Mouse (Mus musculus) forebrain, postnatal 0 days (tissue): ENCODE measurements around the gene Lyg1. TPM values are rescaled to one million over a fixed set of nuclear protein-coding genes. Genes with fewer than 3 reads are reported as not detected.

ENCODE experiments used
- ATAC-seq: fragments of 200-750 bp; cut with Nextera tagmentation; 2 replicates; pipeline ENCODE4 v1.8.0; 2017; ENCODE audit warnings: mild to moderate bottlenecking, moderate library complexity
- DNase-seq: peaks from one replicate; pipeline ENCODE4 v3.0.0-alpha.2; 2015
- H3K27ac ChIP-seq: fragments of 300-500 bp; sonication (generic); 2 replicates; pipeline ENCODE4 v1.5.1; 2014; ENCODE audit warnings: low read depth, mild to moderate bottlenecking, antibody characterized with exemption, low read length, moderate library complexity, mixed read lengths
- H3K27me3 ChIP-seq: fragments of 300-500 bp; sonication (generic); 2 replicates; pipeline ENCODE4 v1.6.1; 2014; ENCODE audit warnings: mild to moderate bottlenecking, low read length, mixed read lengths; ENCODE audit not compliant: insufficient read depth
- H3K36me3 ChIP-seq: fragments of 300-500 bp; sonication (generic); 2 replicates; pipeline ENCODE4 v1.6.1; 2014; ENCODE audit warnings: mild to moderate bottlenecking, moderate library complexity; ENCODE audit not compliant: insufficient read depth
- H3K4me1 ChIP-seq: fragments of 300-500 bp; sonication (generic); 2 replicates; pipeline ENCODE4 v1.6.1; 2014; ENCODE audit warnings: antibody characterized with exemption; ENCODE audit not compliant: insufficient read depth
- H3K4me2 ChIP-seq: fragments of 300-500 bp; sonication (generic); 2 replicates; pipeline ENCODE4 v1.6.1; 2014; ENCODE audit warnings: low read depth, mild to moderate bottlenecking, moderate library complexity
- H3K4me3 ChIP-seq: fragments of 300-500 bp; sonication (generic); 2 replicates; pipeline ENCODE4 v1.5.1; 2014; ENCODE audit warnings: low read depth, low read length, mixed read lengths
- H3K9ac ChIP-seq: fragments of 300-500 bp; sonication (generic); 2 replicates; pipeline ENCODE4 v1.6.1; 2014; ENCODE audit warnings: mild to moderate bottlenecking
- H3K9me3 ChIP-seq: fragments of 300-500 bp; sonication (generic); 2 replicates; pipeline ENCODE4 v1.6.1; 2016; ENCODE audit warnings: low read length
- CTCF ChIP-seq: sonication (generic); IDR thresholded peaks from 2 replicates; pipeline ENCODE4 v1.5.1; 2016; ENCODE audit warnings: antibody characterized with exemption, control low read depth, low read depth
- WGBS: fragments of 180-500 bp; shearing (Covaris S2); extraction: QIAGEN DNeasy Blood & Tissue Kit; methylation state at CpG from one replicate; pipeline ENCODE4 v1.1.7; 2014; 5-methylcytosine and 5-hydroxymethylcytosine counted together
- polyA plus RNA-seq: library from polyadenylated mRNA; unstranded; fragments of >200 nt; fragmentation: Nextera tagmentation; extraction: Ambion mirVana; gene quantifications from 2 replicates; pipeline ENCODE4 v1.2.1, GENCODE M21; 2015
- total RNA-seq: library from RNA; depleted of rRNA; stranded (reverse); fragments of >200 nt; gene quantifications from 2 replicates; pipeline ENCODE4 v1.2.3, GENCODE M21; 2014

Gene Lyg1
- total and polyA plus RNA-seq, 2 experiments from 2014 or later, result not detected

DNA sequence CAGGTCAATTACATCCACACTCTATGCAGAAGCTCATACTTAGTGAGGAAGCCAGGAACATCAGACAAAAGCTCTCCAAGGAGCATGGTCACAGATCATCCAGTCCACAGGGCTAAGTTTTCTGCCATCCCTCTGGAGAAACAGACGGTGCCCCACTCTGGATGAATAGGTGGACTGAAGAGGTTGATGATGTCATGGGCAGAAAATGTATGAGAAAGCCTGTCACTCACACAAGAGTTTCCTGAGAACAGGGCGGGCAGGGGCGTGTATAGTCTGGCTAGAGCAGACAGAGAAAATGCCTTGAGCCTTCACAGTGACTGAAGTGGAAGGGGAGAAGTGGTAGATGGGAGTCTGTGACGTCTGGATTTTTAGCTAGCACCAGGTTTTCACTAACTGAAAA is 14.0 kb upstream of the Lyg1 start:
- 41% methylated on average over 4 of the region's 4 CpGs for WGBS
- no peaks in the 10 kb centered on the region for H3K27me3 ChIP-seq
- no peak overlapping the region for H3K4me3 ChIP-seq
- no peaks in the 10 kb centered on the region for H3K9me3 ChIP-seq
- ATAC-seq, result no peak
- TF ChIP-seq CTCF, result no peak
- H3K36me3 ChIP-seq, result no peaks in the 10 kb centered on the region
- DNase-seq, result no peak
- H3K4me2 ChIP-seq, result no peak overlapping the region
- H3K27ac ChIP-seq, result no peak overlapping the region
- no peak overlapping the region for H3K9ac ChIP-seq
- no peaks in the 10 kb centered on the region for H3K4me1 ChIP-seq

DNA sequence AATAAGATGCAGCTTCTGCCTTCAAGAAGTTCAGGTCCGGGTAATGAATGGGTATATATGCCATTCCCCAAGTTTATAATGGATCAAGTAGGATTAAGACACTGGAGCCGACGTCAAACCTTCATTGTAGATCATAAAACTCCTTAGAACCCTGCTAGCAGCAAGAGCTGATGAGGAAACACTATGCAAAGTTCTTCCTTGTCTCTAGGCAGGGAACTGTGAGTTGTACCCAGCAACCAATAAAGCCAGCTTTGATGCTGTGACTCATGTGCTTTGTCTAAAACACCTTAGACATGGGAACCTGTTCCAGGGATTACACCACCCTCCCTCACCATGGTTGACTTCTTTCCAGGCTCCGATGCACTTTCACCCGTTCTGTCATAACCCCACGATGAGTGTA is 11.2 kb upstream of the Lyg1 start:
- Histone ChIP-seq H3K27ac (no peak overlapping the region), H3K4me3 (no peak overlapping the region), H3K9ac (no peak overlapping the region), H3K4me2 (no peak overlapping the region), H3K4me1 (no peaks in the 10 kb centered on the region), H3K9me3 (no peaks in the 10 kb centered on the region), H3K27me3 (no peaks in the 10 kb centered on the region), H3K36me3 (no peaks in the 10 kb centered on the region)
- ATAC-seq (no peak), DNase-seq (no peak)
- WGBS, result 91% methylated on average over 6 of the region's 6 CpGs
- TF ChIP-seq CTCF, result no peak

DNA sequence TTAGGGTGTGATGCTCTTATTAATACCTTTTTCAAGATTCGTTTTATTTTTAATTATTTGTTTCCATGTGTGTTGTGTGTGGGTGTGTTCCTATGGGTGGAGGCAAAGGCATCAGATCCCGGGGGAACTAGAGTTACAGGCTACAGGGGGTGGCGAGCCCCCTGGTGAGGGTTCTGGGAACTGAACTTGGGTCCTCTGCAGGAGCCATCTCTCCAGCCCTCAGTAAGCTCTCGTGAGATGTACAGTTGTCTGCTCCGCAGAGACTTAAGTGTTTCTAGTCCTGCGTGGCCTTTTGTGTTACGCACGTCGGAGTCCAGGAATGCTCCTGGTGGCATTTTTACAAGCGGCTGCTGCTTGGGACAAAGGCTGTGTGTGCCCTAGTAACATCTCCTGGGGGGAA is 8.0 kb upstream of the Lyg1 start:
- Histone ChIP-seq H3K36me3 (no peaks in the 10 kb centered on the region), H3K4me3 (no peak overlapping the region), H3K27me3 (no peaks in the 10 kb centered on the region), H3K9me3 (no peaks in the 10 kb centered on the region), H3K4me2 (no peak overlapping the region), H3K27ac (no peak overlapping the region), H3K4me1 (no peaks in the 10 kb centered on the region), H3K9ac (no peak overlapping the region)
- 71% methylated on average over 10 of the region's 10 CpGs for WGBS
- TF ChIP-seq CTCF, result no peak
- DNase-seq (no peak), ATAC-seq (no peak)

DNA sequence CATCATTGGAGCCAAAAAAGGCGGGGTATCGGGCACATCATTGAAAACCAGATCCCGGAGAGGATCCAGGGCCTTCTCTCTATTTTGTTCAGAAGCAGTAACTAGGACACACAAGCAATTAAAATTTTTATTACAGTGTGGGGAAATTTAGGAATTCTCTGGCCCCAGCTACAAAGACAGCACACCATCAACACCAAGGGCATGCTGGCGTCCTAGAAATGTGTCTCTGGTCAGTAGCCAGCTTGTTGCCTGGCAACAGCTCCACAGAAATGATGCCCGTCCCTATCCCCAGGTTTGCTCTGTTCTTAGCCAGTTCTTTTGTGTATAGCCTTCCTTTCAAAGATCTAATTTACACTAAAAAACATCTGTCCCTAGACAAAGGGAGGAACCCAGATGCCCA is 1.9 kb upstream of the Lyg1 start:
- ATAC-seq (peak; percentile 69), DNase-seq (peak; percentile 38)
- no peaks in the 10 kb centered on the region for H3K9me3 ChIP-seq
- no peaks in the 10 kb centered on the region for H3K4me1 ChIP-seq
- H3K4me2 ChIP-seq, result no peak overlapping the region
- no peaks in the 10 kb centered on the region for H3K36me3 ChIP-seq
- no peak overlapping the region for H3K9ac ChIP-seq
- 40% methylated on average over 5 of the region's 5 CpGs for WGBS
- TF ChIP-seq CTCF, result no peak
- H3K4me3 ChIP-seq, result no peak overlapping the region
- no peak overlapping the region for H3K27ac ChIP-seq
- no peaks in the 10 kb centered on the region for H3K27me3 ChIP-seq

DNA sequence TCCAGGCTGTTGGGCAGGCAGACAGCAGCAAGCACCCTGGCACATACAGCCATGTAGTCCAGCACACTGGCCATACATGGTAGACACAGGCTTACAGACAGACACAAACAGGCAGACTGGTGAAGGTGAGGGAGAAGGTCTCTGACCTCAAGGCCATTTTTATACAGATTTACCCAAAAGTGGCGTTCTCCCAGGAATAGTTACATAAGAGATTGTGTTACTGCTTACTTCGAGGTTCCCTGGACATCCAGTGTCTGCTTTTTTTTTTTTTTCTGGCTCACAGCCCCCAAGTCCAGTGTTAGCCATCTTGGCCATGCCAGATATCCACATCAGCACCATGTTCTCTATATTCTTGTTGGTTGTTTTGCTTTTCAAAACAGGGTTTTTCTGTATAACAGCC is 957 bp upstream of the Lyg1 start:
- TF ChIP-seq CTCF, result no peak
- Histone ChIP-seq H3K9me3 (no peaks in the 10 kb centered on the region), H3K27ac (no peak overlapping the region), H3K36me3 (no peaks in the 10 kb centered on the region), H3K4me1 (no peaks in the 10 kb centered on the region), H3K27me3 (no peaks in the 10 kb centered on the region), H3K4me2 (no peak overlapping the region), H3K4me3 (no peak overlapping the region), H3K9ac (no peak overlapping the region)
- WGBS, result 73% methylated on average over 2 of the region's 2 CpGs
- ATAC-seq (no peak), DNase-seq (no peak)

DNA sequence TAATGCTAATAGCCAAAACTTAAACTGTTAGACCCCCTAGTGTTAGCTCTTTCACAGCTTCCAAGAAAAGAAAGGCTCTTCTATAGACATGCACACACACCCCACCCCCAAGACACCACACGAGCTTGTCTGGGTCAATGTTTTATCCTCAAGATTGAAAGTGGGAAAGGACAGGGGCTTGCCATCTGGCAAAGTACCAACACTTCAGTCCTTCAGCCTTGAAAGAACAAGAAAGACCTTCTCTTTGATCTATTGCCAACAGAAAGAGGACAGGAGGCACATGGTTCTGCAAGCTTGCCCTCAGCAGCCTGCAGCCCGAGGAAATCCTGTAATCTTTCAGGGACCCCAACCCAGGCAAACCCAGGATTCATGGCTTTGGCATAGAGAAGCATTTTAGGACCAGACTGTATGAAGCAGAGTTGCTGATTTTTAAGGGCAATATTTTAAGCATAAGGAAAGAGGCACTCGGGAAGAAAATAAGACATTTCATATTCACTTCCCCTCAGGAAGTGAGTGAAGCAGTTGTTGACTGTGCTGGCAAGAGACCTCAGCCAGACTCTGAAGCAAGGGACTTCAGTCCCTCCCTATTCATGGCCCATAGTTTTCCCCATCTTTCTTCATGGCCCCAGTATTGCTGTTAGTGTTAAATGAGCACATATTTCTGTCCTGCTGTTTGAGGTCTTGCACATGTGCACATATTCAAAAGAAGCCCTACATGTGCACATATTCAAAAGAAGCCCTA is 698 bp downstream of the Lyg1 start:
- Histone ChIP-seq H3K4me2 (no peak overlapping the region), H3K27me3 (no peaks in the 10 kb centered on the region), H3K4me3 (no peak overlapping the region), H3K27ac (no peak overlapping the region), H3K36me3 (no peaks in the 10 kb centered on the region), H3K4me1 (no peaks in the 10 kb centered on the region), H3K9me3 (no peaks in the 10 kb centered on the region), H3K9ac (no peak overlapping the region)
- no peak for TF ChIP-seq CTCF
- peak; percentile 23 for DNase-seq
- peak; percentile 59 for ATAC-seq
- 20% methylated on average over 3 of the region's 3 CpGs for WGBS

DNA sequence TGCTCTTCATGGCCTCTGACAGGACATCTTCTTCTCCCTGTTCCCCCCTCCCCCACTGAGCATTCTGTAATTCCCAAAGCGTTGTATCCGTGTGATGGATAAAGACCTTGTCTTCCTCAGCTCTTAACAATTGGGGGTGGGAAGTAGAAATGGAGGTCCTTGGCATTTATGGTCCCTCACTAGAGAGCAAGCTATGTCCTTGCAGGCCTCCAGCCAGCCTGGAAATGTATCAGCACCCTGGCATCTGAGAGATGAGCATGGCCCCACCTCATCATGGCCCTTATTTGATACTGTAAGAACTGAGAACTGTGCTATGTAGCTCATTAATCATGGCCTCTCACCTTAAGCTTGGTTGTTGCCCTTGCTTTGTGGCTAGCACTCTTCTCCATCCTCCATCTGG is 2.3 kb downstream of the Lyg1 start:
- Histone ChIP-seq H3K36me3 (no peaks in the 10 kb centered on the region), H3K9ac (no peak overlapping the region), H3K27me3 (no peaks in the 10 kb centered on the region), H3K4me3 (no peak overlapping the region), H3K4me1 (no peaks in the 10 kb centered on the region), H3K9me3 (no peaks in the 10 kb centered on the region), H3K4me2 (no peak overlapping the region), H3K27ac (no peak overlapping the region)
- DNase-seq, result no peak
- no peak for ATAC-seq
- TF ChIP-seq CTCF, result no peak
- WGBS, result 90% methylated on average over 2 of the region's 2 CpGs
